Comparison of ENCODE assay signal across 8 mouse cellular contexts in the genomic region with DNA sequence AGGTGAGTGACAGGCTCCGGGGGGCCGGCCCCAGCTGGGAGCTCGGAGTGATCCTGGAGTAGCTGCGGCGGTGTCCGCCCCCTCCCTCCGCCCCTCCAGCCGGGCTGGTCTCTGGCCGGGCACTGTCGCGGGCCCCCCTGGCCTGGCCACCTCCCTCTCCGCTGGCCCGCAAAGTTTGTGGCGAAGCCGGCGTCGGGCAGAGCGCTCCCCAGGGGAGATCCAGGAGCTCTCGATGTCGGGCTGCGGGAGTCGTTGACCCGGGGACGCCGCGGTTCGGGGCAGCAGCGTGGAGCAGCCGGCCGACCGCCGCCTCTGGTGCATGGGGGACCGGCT. TPM values are rescaled to one million over a fixed set of nuclear protein-coding genes. Genes with fewer than 3 reads are reported as not detected.
DNase-seq lines count a peak whose midpoint lies in the region; ATAC-seq lines count a peak whose summit lies in the region.

Gene Ubtd1 (plus strand): TSS at position 169 of the 333 bp plus-strand sequence.

- WGBS in kidney, embryonic 16.5 days = under 1% methylated on average over 33 of the region's 33 CpGs
- under 1% methylated on average over 29 of the region's 33 CpGs for WGBS in midbrain, embryonic 14.5 days

- H3K27ac ChIP-seq in kidney, embryonic 16.5 days (ENCODE audit: low read length) = peak within 1 kb of the TSS; percentile 95
- peak within 1 kb of the TSS; percentile 64 for H3K27ac ChIP-seq in midbrain, embryonic 14.5 days (replicated peaks; ENCODE audit: low read depth, low read length)

- H3K27me3 ChIP-seq in kidney, embryonic 16.5 days (ENCODE audit: insufficient read depth, low read length) = no peaks in the 10 kb centered on the region
- peaks cover 10% of the 10 kb centered on the region for H3K27me3 ChIP-seq in midbrain, embryonic 14.5 days (ENCODE audit: control insufficient read depth, insufficient read depth, low read length)

- H3K9me3 ChIP-seq in kidney, embryonic 16.5 days (ENCODE audit: low read length) = no peaks in the 10 kb centered on the region
- no peaks in the 10 kb centered on the region for H3K9me3 ChIP-seq in midbrain, embryonic 14.5 days (ENCODE audit: control insufficient read depth, low read length)

- H3K9ac ChIP-seq in kidney, embryonic 16.5 days (replicated peaks; ENCODE audit: low read length) = peak within 1 kb of the TSS; percentile 91
- H3K9ac ChIP-seq in midbrain, embryonic 14.5 days (replicated peaks; ENCODE audit: low read length) = peak within 1 kb of the TSS; percentile 73

- peak within 1 kb of the TSS; percentile 85 for H3K4me2 ChIP-seq in kidney, embryonic 16.5 days (replicated peaks; ENCODE audit: low read depth, low read length)
- H3K4me2 ChIP-seq in midbrain, embryonic 14.5 days (ENCODE audit: low read length) = peak within 1 kb of the TSS; percentile 100

- no peaks in the 10 kb centered on the region for H3K36me3 ChIP-seq in kidney, embryonic 16.5 days (ENCODE audit: insufficient read depth, low read length)
- no peaks in the 10 kb centered on the region for H3K36me3 ChIP-seq in midbrain, embryonic 14.5 days (ENCODE audit: control insufficient read depth, insufficient read depth, low read length)

- ATAC-seq in kidney, embryonic 16.5 days (ENCODE audit: low FRiP score, low TSS enrichment) = peak; percentile 96; the same call in 1 of the 2 replicates
- ATAC-seq in midbrain, embryonic 14.5 days (ENCODE audit: low FRiP score, low TSS enrichment) = no peak

- H3K4me3 ChIP-seq in kidney, embryonic 16.5 days (ENCODE audit: low read length) = peak within 1 kb of the TSS; percentile 91
- peak within 1 kb of the TSS; percentile 83 for H3K4me3 ChIP-seq in midbrain, embryonic 14.5 days (replicated peaks; ENCODE audit: low read depth, low read length)

- no peak for DNase-seq in kidney, postnatal 36 days
- no peak for DNase-seq in adrenal gland, postnatal 14 days
- DNase-seq in gastrocnemius, postnatal 4 days (ENCODE audit: low spot score in 2 of 2) = no peak
- no peak for DNase-seq in layer of hippocampus, postnatal 10 days (ENCODE audit: low spot score in 2 of 2)
- no peak for DNase-seq in midbrain, embryonic 14.5 days
- DNase-seq in right cerebral cortex, postnatal 25 days = no peak
- DNase-seq in spleen, postnatal 36 days (ENCODE audit: low spot score in 2 of 2) = no peak

- H3K4me1 ChIP-seq in kidney, embryonic 16.5 days (ENCODE audit: insufficient read depth, low read length) = peaks cover 19% of the 10 kb centered on the region
- H3K4me1 ChIP-seq in midbrain, embryonic 14.5 days (ENCODE audit: control insufficient read depth, insufficient read depth, low read length) = 0 out of 2 replicates have a peak, but pooled peaks cover 7% of the 10 kb centered on the region

RNA-seq across cellular contexts. Expression of gene Ubtd1, which starts in this region (rescaled TPM):
- 35.9 and 37.8 TPM in 2 replicates for polyA plus RNA-seq in kidney, embryonic 16.5 days (2015; fragmentation: Nextera tagmentation; extraction: Ambion mirVana)
- total RNA-seq in adrenal gland, postnatal 14 days (2021) = 13.9 and 20.0 TPM in 2 replicates
- total RNA-seq in gastrocnemius, postnatal 4 days (2021) = 10 to 100 TPM; 37.5 to 39.7 TPM
- total RNA-seq in layer of hippocampus, postnatal 10 days (2021) = 10 to 100 TPM; 15.8 to 18.9 TPM
- 6.3 and 6.9 TPM in 2 replicates for polyA plus RNA-seq in midbrain, embryonic 14.5 days (2014; fragmentation: Nextera tagmentation; extraction: Ambion mirVana)
